Mouse (Mus musculus) CH12.LX (cell line): ENCODE data around the gene Hk1. TPM values are rescaled to one million over a fixed set of nuclear protein-coding genes. Genes with fewer than 3 reads are reported as not detected.

Experiments
- DNase-seq: peaks from one replicate; pipeline ENCODE4 v3.0.0-alpha.2; 2013; ENCODE audit errors: extremely low read depth
- H3K27ac ChIP-seq: 2 replicates; pipeline ENCODE4 v1.5.1; 2012; ENCODE audit warnings: low read depth, mild to moderate bottlenecking, control low read depth, moderate library complexity; ENCODE audit not compliant: insufficient read depth
- H3K27me3 ChIP-seq: replicated peaks from 2 replicates; pipeline ENCODE3; 2012; ENCODE audit warnings: inconsistent platforms
- H3K36me3 ChIP-seq, 2 experiments: replicated peaks in 1 of 2; 2 replicates each; pipeline versions ENCODE3 to v1.6.1; 2012; ENCODE audit warnings: inconsistent platforms in 1 of 2, low read length in 1 of 2, mild to moderate bottlenecking in 1 of 2, mixed read lengths in 1 of 2, moderate library complexity in 1 of 2; ENCODE audit not compliant: control insufficient read depth in 1 of 2, insufficient read depth in 1 of 2
- H3K4me1 ChIP-seq, 2 experiments: 2 replicates each; pipeline ENCODE4 v1.6.1; 2012; ENCODE audit warnings: inconsistent platforms in 1 of 2, moderate library complexity in 1 of 2; ENCODE audit not compliant: insufficient read depth in 2 of 2, control insufficient read depth in 1 of 2
- H3K4me2 ChIP-seq: 2 replicates; pipeline ENCODE4 v1.6.1; 2012; ENCODE audit warnings: low read depth, mild to moderate bottlenecking, control low read depth; ENCODE audit not compliant: poor library complexity, insufficient read depth, severe bottlenecking
- H3K4me3 ChIP-seq, 3 experiments: fragments of 150-350 bp in 1 of 3; sonication (generic) in 1 of 3; replicated peaks in 1 of 3; 2 replicates each; pipeline versions ENCODE3 to v1.5.1; 2011 to 2012; ENCODE audit warnings: low read depth in 2 of 3, low read length in 2 of 3, mild to moderate bottlenecking in 2 of 3, moderate library complexity in 2 of 3, control low read depth in 1 of 3, improper control_type of control experiment in 1 of 3, inconsistent platforms in 1 of 3, mixed read lengths in 1 of 3; ENCODE audit not compliant: poor library complexity in 1 of 3
- H3K79me2 ChIP-seq: replicated peaks from 2 replicates; pipeline ENCODE4 v1.6.1; 2012; ENCODE audit warnings: mild to moderate bottlenecking, moderate library complexity; ENCODE audit not compliant: control insufficient read depth, poor library complexity, insufficient read depth, severe bottlenecking; ENCODE audit errors: extremely low read depth
- H3K9ac ChIP-seq: 2 replicates; pipeline ENCODE4 v1.6.1; 2012; ENCODE audit warnings: low read depth, mild to moderate bottlenecking, control low read depth, moderate library complexity; ENCODE audit not compliant: insufficient read depth
- H3K9me3 ChIP-seq: replicated peaks from 2 replicates; pipeline ENCODE3; 2012; ENCODE audit warnings: low read length, inconsistent platforms, mixed read lengths
- BHLHE40 ChIP-seq: IDR thresholded peaks from 2 replicates; pipeline ENCODE4 v1.6.1; 2011; ENCODE audit warnings: mild to moderate bottlenecking, low read depth, low read length, improper control_type of control experiment
- CHD1 ChIP-seq: IDR thresholded peaks from 2 replicates; pipeline ENCODE4 v1.6.1; 2012; ENCODE audit warnings: low read depth, low read length, improper control_type of control experiment, inconsistent platforms
- CHD2 ChIP-seq: IDR thresholded peaks from 2 replicates; pipeline ENCODE4 v1.6.1; 2011; ENCODE audit warnings: low read length, improper control_type of control experiment
- CTCF ChIP-seq, 2 experiments: IDR thresholded peaks in 1 of 2; conservative IDR thresholded peaks in 1 of 2; 2 replicates each; pipeline ENCODE4 v1.5.1; 2011 to 2012; ENCODE audit warnings: low read depth in 2 of 2, low read length in 2 of 2, improper control_type of control experiment in 1 of 2, inconsistent platforms in 1 of 2, mild to moderate bottlenecking in 1 of 2, moderate library complexity in 1 of 2
- E2F4 ChIP-seq: IDR thresholded peaks from 2 replicates; pipeline ENCODE4 v1.6.1; 2011; ENCODE audit warnings: low read depth, low read length, improper control_type of control experiment; ENCODE audit not compliant: insufficient replicate concordance
- ELF1 ChIP-seq: IDR thresholded peaks from 2 replicates; pipeline ENCODE4 v1.6.1; 2014; ENCODE audit warnings: low read depth, mild to moderate bottlenecking, inconsistent platforms, low read length, improper control_type of control experiment
- EP300 ChIP-seq: IDR thresholded peaks from 2 replicates; pipeline ENCODE4 v1.6.1; 2011; ENCODE audit warnings: low read length, improper control_type of control experiment
- ETS1 ChIP-seq: conservative IDR thresholded peaks from 2 replicates; pipeline ENCODE4 v1.6.1; 2012; ENCODE audit warnings: low read depth, mild to moderate bottlenecking, inconsistent platforms, low read length, improper control_type of control experiment, moderate library complexity
- GABPA ChIP-seq: IDR thresholded peaks from 2 replicates; pipeline ENCODE4 v1.6.1; 2012; ENCODE audit warnings: low read depth, low read length, improper control_type of control experiment, inconsistent platforms; ENCODE audit not compliant: insufficient replicate concordance
- HCFC1 ChIP-seq: IDR thresholded peaks from 2 replicates; pipeline ENCODE4 v1.6.1; 2012; ENCODE audit warnings: low read depth, mild to moderate bottlenecking, inconsistent platforms, low read length, improper control_type of control experiment
- IRF4 ChIP-seq: IDR thresholded peaks from 2 replicates; pipeline ENCODE4 v1.6.1; 2014; ENCODE audit warnings: low read depth, mild to moderate bottlenecking, inconsistent platforms, low read length, improper control_type of control experiment
- JUN ChIP-seq: IDR thresholded peaks from 2 replicates; pipeline ENCODE4 v1.6.1; 2011; ENCODE audit warnings: low read depth, mild to moderate bottlenecking, low read length, improper control_type of control experiment, moderate library complexity; ENCODE audit not compliant: insufficient read depth
- JUND ChIP-seq: conservative IDR thresholded peaks from 2 replicates; pipeline ENCODE4 v1.6.1; 2011; ENCODE audit warnings: low read depth, low read length, improper control_type of control experiment
- KAT2A ChIP-seq: IDR thresholded peaks from 2 replicates; pipeline ENCODE4 v1.6.1; 2012; ENCODE audit warnings: low read length, improper control_type of control experiment, inconsistent platforms; ENCODE audit not compliant: insufficient replicate concordance
- MAFK ChIP-seq: IDR thresholded peaks from 2 replicates; pipeline ENCODE4 v1.6.1; 2011; ENCODE audit warnings: low read length, improper control_type of control experiment; ENCODE audit not compliant: insufficient replicate concordance
- MAX ChIP-seq: IDR thresholded peaks from 2 replicates; pipeline ENCODE4 v1.6.1; 2011; ENCODE audit warnings: low read length, improper control_type of control experiment
- MAZ ChIP-seq: IDR thresholded peaks from 2 replicates; pipeline ENCODE4 v1.6.1; 2012; ENCODE audit warnings: low read depth, mild to moderate bottlenecking, inconsistent platforms, low read length, improper control_type of control experiment, moderate library complexity
- MEF2A ChIP-seq: IDR thresholded peaks from 2 replicates; pipeline ENCODE4 v1.6.1; 2014; ENCODE audit warnings: low read depth, mild to moderate bottlenecking, inconsistent platforms, low read length, improper control_type of control experiment, borderline replicate concordance
- MXI1 ChIP-seq: IDR thresholded peaks from 2 replicates; pipeline ENCODE4 v1.6.1; 2011; ENCODE audit warnings: mild to moderate bottlenecking, low read depth, low read length, improper control_type of control experiment
- MYC ChIP-seq: IDR thresholded peaks from 2 replicates; pipeline ENCODE4 v1.6.1; 2011; ENCODE audit warnings: low read depth, mild to moderate bottlenecking, improper control_type of control experiment, low read length
- NELFE ChIP-seq: IDR thresholded peaks from 2 replicates; pipeline ENCODE4 v1.6.1; 2011; ENCODE audit warnings: low read depth, low read length, improper control_type of control experiment
- NRF1 ChIP-seq: IDR thresholded peaks from 2 replicates; pipeline ENCODE4 v1.6.1; 2014; ENCODE audit warnings: low read depth, mild to moderate bottlenecking, inconsistent platforms, low read length, improper control_type of control experiment, moderate library complexity
- PAX5 ChIP-seq: IDR thresholded peaks from 2 replicates; pipeline ENCODE4 v1.6.1; 2012; ENCODE audit warnings: low read length, inconsistent platforms, mixed read lengths
- POLR2A ChIP-seq: IDR thresholded peaks from 2 replicates; pipeline ENCODE4 v1.6.1; 2011; ENCODE audit warnings: low read depth, mild to moderate bottlenecking, improper control_type of control experiment, low read length
- POLR2AphosphoS2 ChIP-seq: IDR thresholded peaks from 2 replicates; pipeline ENCODE4 v1.6.1; 2011; ENCODE audit warnings: low read depth, low read length, improper control_type of control experiment
- RAD21 ChIP-seq: IDR thresholded peaks from 2 replicates; pipeline ENCODE4 v1.6.1; 2011; ENCODE audit warnings: low read depth, mild to moderate bottlenecking, low read length, improper control_type of control experiment, moderate library complexity
- RCOR1 ChIP-seq: conservative IDR thresholded peaks from 2 replicates; pipeline ENCODE4 v1.6.1; 2012; ENCODE audit warnings: low read depth, mild to moderate bottlenecking, inconsistent platforms, low read length, improper control_type of control experiment
- SIN3A ChIP-seq: IDR thresholded peaks from 2 replicates; pipeline ENCODE4 v1.6.1; 2012; ENCODE audit warnings: low read length, improper control_type of control experiment, inconsistent platforms
- SMC3 ChIP-seq: IDR thresholded peaks from 2 replicates; pipeline ENCODE4 v1.6.1; 2011; ENCODE audit warnings: low read depth, low read length, improper control_type of control experiment
- TBP ChIP-seq: conservative IDR thresholded peaks from 2 replicates; pipeline ENCODE4 v1.6.1; 2011; ENCODE audit warnings: low read depth, low read length, improper control_type of control experiment
- TCF12 ChIP-seq: IDR thresholded peaks from 2 replicates; pipeline ENCODE4 v1.6.1; 2014; ENCODE audit warnings: low read depth, mild to moderate bottlenecking, inconsistent platforms, low read length, improper control_type of control experiment
- UBTF ChIP-seq: IDR thresholded peaks from 2 replicates; pipeline ENCODE4 v1.6.1; 2012; ENCODE audit warnings: low read depth, mild to moderate bottlenecking, inconsistent platforms, low read length, improper control_type of control experiment, moderate library complexity
- USF1 ChIP-seq: IDR thresholded peaks from 2 replicates; pipeline ENCODE4 v1.6.1; 2014; ENCODE audit warnings: low read depth, mild to moderate bottlenecking, inconsistent platforms, low read length, improper control_type of control experiment
- USF2 ChIP-seq: conservative IDR thresholded peaks from 2 replicates; pipeline ENCODE4 v1.6.1; 2011; ENCODE audit warnings: low read depth, low read length, improper control_type of control experiment
- ZC3H11A ChIP-seq: IDR thresholded peaks from 2 replicates; pipeline ENCODE4 v1.6.1; 2012; ENCODE audit warnings: low read depth, mild to moderate bottlenecking, inconsistent platforms, low read length, improper control_type of control experiment
- ZKSCAN1 ChIP-seq: IDR thresholded peaks from 2 replicates; pipeline ENCODE4 v1.6.1; 2012; ENCODE audit warnings: low read depth, inconsistent platforms, low read length, improper control_type of control experiment, borderline replicate concordance
- ZMIZ1 ChIP-seq: IDR thresholded peaks from 2 replicates; pipeline ENCODE4 v1.6.1; 2012; ENCODE audit warnings: low read depth, mild to moderate bottlenecking, inconsistent platforms, low read length, improper control_type of control experiment
- ZNF384 ChIP-seq: IDR thresholded peaks from 2 replicates; pipeline ENCODE4 v1.6.1; 2012; ENCODE audit warnings: low read depth, low read length, improper control_type of control experiment, inconsistent platforms
- dilution Hi-C: fragments of 300-500 bp; cut with MboI; formaldehyde crosslinking; loops from 2 replicates; pipeline ENCODE4 v1.14.3; 2020; ENCODE audit warnings: low sequenced_read_pairs; ENCODE audit not compliant: extremely low pct_unique_long_range_greater_than_20kb, extremely low pct_ligation_motif_present
- in situ Hi-C: fragments of 300-500 bp; cut with MboI; formaldehyde crosslinking; loops from 3 replicates; pipeline ENCODE4 v1.14.3; 2019; ENCODE audit warnings: low sequenced_read_pairs, low pct_ligation_motif_present, low pct_unique_long_range_greater_than_20kb, mixed read lengths
- polyA plus RNA-seq: library from polyadenylated mRNA; unstranded; fragments of >175 nt; gene quantifications from 2 replicates; pipeline ENCODE4 v1.2.1, GENCODE M21; 2012; ENCODE audit warnings: low read depth; ENCODE audit not compliant: insufficient read length
- total RNA-seq, 2 experiments: library from RNA; depleted of rRNA; stranded (reverse); fragments of 300-350 nt in 1 of 2; fragments of >200 nt in 1 of 2; gene quantifications; 2 replicates each; pipeline ENCODE4 v1.2.3; 2012 to 2014

Hk1 gene
- total and polyA plus RNA-seq, 3 experiments, result 9.3 to 30.1 (median 23.4) TPM

GRCm38 (mm10) chr10:62335423-62335776 is 44.3 kb downstream of the Hk1 start:
- no peak overlapping the region for H3K27ac ChIP-seq

GRCm38 (mm10) chr10:62334686-62335422 is 44.9 kb downstream of the Hk1 start:
- Histone ChIP-seq H3K4me2 (peak overlapping the region; percentile 78), H3K36me3 (peaks cover 0 to 6% of the 10 kb centered on the region in 2 experiments), H3K9me3 (no peaks in the 10 kb centered on the region), H3K27me3 (no peaks in the 10 kb centered on the region), H3K27ac (no peak overlapping the region), H3K9ac (peak overlapping the region; percentile 11; the same call in 1 of the 2 replicates), H3K79me2 (no peaks in the 10 kb centered on the region), H3K4me1 (peaks cover 10 to 54% of the 10 kb centered on the region in 2 experiments), H3K4me3 (peak overlapping the region in 1 of 3 experiments; percentile 2)
- in situ Hi-C loops (no loop called here), dilution Hi-C loops (no loop called here)
- DNase-seq, result peak; percentile 79
- no peak for TF ChIP-seq E2F4
- no peak for TF ChIP-seq MEF2A
- no peak for TF ChIP-seq PAX5
- TF ChIP-seq ETS1, result peak; percentile 55
- no peak for TF ChIP-seq RAD21
- TF ChIP-seq JUND, result 0 out of 2 replicates have a peak, but pooled peaks have one; percentile 22
- TF ChIP-seq MXI1, result peak; percentile 16; the same call in 1 of the 2 replicates
- no peak for TF ChIP-seq TCF12
- no peak for TF ChIP-seq MAX
- peak; percentile 48; the same call in 1 of the 2 replicates for TF ChIP-seq ZMIZ1
- TF ChIP-seq ELF1, result peak; percentile 8; the same call in 1 of the 2 replicates
- no peak for TF ChIP-seq ZNF384
- TF ChIP-seq USF1, result no peak
- no peak for TF ChIP-seq USF2
- TF ChIP-seq CTCF (conservative IDR thresholded peaks at IDR 0.05 in 1 of 2, IDR thresholded peaks at IDR 0.05 in 1 of 2; ENCODE audit: low read depth in 2 of 2, low read length in 2 of 2), result no peak
- peak; percentile 70 for TF ChIP-seq SIN3A

More at GRCm38 (mm10) chr10:62335423-62335776, 44.3 kb downstream of the Hk1 start:
- in situ Hi-C loops, result no loop called here
- H3K9ac ChIP-seq, result no peak overlapping the region
- TF ChIP-seq UBTF (no peak), RAD21 (no peak), ZC3H11A (no peak), MAX (no peak), NELFE (no peak), PAX5 (no peak), MYC (no peak), ETS1 (peak; percentile 80), GABPA (no peak), TCF12 (0 out of 2 replicates have a peak, but pooled peaks have one; percentile 12), EP300 (peak; percentile 78), JUND (peak; percentile 98), POLR2AphosphoS2 (no peak), SMC3 (no peak), KAT2A (no peak), JUN (peak; percentile 99), ZNF384 (no peak), MXI1 (no peak; the same call in 1 of the 2 replicates), NRF1 (no peak), ELF1 (peak; percentile 31; the same call in 1 of the 2 replicates), TBP (no peak), BHLHE40 (0 out of 2 replicates have a peak, but pooled peaks have one; percentile 21), HCFC1 (no peak; the same call in 1 of the 2 replicates), SIN3A (peak; percentile 6; the same call in 1 of the 2 replicates), E2F4 (no peak), IRF4 (no peak), CHD1 (no peak), CTCF (conservative IDR thresholded peaks at IDR 0.05 in 1 of 2, IDR thresholded peaks at IDR 0.05 in 1 of 2; ENCODE audit: low read depth in 2 of 2, low read length in 2 of 2) (no peak), USF1 (no peak), ZMIZ1 (no peak), MAFK (no peak), POLR2A (no peak; the same call in 1 of the 2 replicates), ZKSCAN1 (no peak), CHD2 (no peak; the same call in 1 of the 2 replicates), USF2 (no peak), MEF2A (0 out of 2 replicates have a peak, but pooled peaks have one; percentile 71), MAZ (no peak), RCOR1 (peak; percentile 43; the same call in 1 of the 2 replicates)
- no peaks in the 10 kb centered on the region for H3K9me3 ChIP-seq
- peak overlapping the region in 1 of 3 experiments; percentile 2 for H3K4me3 ChIP-seq
- H3K36me3 ChIP-seq, result peaks cover 0 to 2% of the 10 kb centered on the region in 2 experiments
- peak; percentile 85 for DNase-seq
- peak overlapping the region; percentile 78 for H3K4me2 ChIP-seq
- no peaks in the 10 kb centered on the region for H3K79me2 ChIP-seq
- dilution Hi-C loops, result no loop called here
- H3K4me1 ChIP-seq, result peaks cover 10 to 50% of the 10 kb centered on the region in 2 experiments
- no peaks in the 10 kb centered on the region for H3K27me3 ChIP-seq
